Mouse (Mus musculus) T-helper 17 cell (primary cell): ENCODE measurements around the gene Tymp.

Experiments used
- in situ Hi-C, 2 experiments: fragments of 300-600 bp; cut with MboI, MseI; formaldehyde crosslinking; loops; 1 replicate in 1 of 2; 2 replicates in 1 of 2; pipeline ENCODE4 v1.15.1; 2025; ENCODE audit warnings: high pct_unique_total_duplicates in 2 of 2

The Tymp gene

DNA sequence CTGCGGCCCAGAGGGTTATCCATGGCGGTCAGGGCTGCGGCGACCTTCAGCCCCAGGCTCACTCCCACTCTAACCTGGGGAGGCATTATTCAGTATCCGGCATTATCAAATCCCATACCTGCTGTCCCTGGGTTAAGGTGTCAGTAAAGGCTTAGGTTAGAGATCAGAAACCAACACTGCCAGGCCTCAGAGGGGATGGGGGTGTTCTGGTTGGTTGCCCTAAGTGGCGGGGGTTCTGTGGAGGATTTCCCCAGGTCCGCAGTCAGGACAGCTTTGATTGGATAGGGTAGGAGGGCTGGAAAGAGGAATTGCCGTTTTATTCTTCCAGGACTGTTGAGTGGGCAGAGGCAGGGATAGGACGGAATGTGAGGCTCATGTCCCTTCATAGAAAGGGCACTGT, 2.5 kb downstream of the Tymp start:
- in situ Hi-C loops: no loop called here

DNA sequence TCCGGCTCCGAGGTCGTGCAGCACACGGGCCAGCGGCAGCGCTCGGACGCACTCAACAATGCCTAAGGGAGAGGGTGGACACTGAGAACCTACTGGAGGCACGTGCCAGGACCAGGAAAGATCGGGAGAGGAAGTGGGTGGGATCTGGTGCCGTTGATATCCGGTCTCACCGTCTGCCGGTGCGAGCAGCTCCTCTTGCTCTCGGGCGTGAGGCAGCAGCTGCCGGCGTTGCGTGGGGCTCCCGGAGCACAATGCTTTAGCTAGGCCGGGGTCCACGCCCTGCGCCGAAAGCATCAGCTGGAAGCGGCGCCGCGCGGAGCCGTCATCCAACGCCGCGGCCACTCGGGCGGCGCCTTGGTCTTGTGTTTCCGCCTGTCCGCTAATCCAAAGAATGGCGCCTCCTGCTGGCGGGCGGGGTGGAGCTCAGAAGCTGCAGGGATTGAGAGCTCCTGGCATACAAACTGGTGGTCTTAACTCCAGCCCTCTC, 3.0 kb downstream of the Tymp start, which contains the start of gene Sco2:
Gene Sco2, minus strand, starts transcription at position 85 of the 487 bp plus-strand sequence.
- in situ Hi-C loops: no loop called here

DNA sequence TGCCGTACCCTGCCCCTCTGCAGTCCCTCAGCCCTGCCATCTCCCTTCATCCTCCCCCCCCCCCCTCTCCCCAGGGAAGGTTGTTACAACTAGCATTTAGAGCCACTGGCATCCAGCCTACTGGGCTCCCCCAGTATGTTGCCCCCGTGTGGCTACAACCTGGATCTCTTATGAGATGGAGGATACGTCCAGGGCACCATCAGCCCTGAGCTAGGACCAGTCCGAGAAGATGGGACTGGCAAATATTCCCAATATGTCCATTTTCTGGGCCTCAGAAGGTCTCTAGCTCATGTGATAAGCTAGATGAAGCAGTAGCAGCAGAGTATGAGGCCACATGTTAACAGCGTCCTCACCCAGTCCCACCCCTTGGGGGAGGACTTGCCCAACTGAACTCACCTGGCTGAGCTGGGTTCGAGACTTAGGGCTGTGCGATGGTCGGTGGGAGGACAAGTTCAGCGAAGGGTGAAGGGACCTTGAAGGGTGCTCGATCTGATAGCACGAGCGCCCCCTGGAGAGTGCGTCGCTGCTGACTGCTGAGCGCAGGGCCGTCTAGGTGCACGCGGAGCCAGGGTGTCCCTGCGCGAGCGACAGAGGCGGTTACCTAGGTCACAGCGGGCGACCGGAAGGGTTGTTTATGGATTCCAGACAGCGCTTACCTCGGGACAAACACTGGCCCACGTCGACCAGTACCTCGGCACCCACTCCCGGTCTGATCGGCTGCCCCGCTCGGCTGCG, 3.6 kb downstream of the Tymp start:
- in situ Hi-C loops: no loop called here

DNA sequence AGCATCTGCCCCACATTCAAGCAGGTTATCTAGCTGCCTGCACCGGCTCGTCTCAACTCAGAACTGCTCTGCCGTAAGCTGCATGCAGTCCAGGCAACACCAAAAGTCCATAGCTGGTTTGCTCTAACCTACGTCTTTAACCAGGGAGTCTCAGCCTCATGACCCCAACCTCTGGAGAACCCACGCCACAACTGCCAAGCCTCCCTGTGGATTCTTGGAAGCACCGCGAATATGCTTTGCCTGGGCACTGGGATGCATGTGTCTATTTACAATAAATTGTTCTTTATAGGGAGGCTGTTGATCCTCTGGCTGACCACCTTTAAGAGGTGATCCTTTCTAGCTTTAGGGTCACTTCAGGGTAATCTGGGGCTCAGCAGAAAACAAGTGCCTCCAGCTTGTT, 4.3 kb downstream of the Tymp start:
- in situ Hi-C loops: no loop called here

DNA sequence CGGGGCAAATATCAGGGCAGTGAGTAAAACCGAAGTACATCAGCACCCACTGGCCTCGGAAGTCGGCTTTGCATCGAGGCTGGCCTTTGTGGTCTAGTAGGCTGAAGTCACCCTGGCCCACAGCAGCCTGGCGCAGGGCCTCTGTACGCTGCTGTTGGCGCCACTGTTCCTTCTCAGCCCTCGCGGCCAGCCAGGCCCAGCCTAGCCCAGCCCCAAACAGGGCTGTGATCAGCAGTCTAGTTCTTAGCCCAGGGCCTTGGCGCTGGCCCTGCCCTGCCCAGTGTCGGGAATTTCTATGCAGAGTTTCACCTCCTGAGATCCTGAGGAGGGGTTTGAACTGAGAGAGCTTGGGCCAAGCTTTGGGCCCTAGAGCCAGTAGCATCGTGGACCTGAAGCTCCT, 4.8 kb downstream of the Tymp start:
- in situ Hi-C loops: no loop called here

DNA sequence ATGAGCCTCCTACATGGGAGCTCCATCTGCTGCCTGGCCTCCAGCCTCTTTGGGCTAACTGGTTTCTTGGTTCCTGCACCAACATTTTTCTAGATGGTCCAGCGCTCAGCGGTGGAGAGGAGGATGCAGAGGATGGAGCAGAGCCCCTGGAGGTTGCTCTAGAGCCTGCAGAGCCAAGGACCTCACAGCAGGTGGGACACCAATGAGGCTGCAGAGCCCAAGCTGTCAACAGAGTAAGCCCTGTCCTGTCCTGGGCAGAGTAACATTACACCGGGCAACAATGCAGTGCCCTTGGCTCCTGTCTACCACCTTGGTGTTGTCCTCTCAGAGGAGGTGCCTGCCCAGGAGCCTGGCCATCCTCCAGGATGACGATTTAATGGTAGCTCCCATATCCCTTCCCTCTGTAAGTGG, 11.7 kb downstream of the Tymp start:
- in situ Hi-C loops: no loop called here

DNA sequence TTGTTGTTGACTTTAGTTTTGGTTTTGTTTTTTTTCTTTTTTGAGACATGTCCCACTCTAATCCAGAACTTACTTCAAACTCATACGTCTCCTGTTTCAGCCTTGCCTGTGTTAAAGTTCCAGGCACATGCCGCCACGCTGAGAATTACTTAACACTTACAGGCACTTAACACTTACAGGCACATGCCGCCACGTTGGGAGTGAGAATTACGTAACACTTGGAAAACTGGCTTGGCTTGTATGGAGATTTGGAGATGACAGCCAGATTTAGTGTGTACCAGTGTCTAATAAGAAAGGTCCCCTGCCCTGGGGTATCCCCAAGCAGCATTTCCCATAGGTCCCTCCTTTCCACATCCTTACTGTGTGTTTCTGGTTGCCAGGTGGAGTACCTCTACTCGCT, 13.8 kb downstream of the Tymp start:
- in situ Hi-C loops: no loop called here

DNA sequence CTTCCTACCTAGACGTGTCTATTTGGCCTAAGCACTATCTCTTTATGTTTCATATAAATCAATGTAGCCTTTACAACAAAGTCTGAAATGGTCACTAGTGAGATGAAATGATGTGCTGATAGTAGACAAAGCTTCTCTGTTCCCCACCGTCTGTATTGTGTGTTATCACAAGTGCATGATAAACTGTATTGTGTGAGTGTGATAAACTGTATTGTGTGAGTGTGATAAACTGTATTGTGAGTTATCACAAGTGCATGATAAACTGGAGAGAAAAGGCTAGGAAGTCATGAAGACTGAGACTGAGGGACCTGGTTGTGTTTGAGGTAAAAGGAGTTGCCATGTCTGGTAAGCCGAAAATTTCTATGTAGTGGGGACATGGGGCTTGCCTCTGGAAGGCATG, 18.1 kb downstream of the Tymp start:
- in situ Hi-C loops: no loop called here

DNA sequence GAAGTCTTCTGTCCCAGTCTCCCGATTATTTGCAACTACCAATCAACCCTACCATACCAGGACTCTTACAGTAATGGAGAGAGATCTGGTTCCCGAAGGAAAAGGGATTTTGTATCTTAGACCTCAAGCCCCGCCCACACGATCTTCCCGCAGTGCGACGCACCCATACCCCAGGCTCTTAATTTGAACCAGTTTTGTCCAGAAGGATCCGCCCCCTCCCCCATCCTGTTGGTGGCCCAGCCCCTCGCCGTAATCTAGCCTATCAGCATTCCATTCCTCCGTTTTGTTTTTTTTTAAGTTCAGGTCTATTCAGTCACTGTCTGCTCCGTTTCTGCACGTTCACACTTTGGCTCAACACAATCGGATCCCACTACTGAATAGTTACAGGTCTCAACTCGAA, 20.5 kb downstream of the Tymp start:
- in situ Hi-C loops: no loop called here

DNA sequence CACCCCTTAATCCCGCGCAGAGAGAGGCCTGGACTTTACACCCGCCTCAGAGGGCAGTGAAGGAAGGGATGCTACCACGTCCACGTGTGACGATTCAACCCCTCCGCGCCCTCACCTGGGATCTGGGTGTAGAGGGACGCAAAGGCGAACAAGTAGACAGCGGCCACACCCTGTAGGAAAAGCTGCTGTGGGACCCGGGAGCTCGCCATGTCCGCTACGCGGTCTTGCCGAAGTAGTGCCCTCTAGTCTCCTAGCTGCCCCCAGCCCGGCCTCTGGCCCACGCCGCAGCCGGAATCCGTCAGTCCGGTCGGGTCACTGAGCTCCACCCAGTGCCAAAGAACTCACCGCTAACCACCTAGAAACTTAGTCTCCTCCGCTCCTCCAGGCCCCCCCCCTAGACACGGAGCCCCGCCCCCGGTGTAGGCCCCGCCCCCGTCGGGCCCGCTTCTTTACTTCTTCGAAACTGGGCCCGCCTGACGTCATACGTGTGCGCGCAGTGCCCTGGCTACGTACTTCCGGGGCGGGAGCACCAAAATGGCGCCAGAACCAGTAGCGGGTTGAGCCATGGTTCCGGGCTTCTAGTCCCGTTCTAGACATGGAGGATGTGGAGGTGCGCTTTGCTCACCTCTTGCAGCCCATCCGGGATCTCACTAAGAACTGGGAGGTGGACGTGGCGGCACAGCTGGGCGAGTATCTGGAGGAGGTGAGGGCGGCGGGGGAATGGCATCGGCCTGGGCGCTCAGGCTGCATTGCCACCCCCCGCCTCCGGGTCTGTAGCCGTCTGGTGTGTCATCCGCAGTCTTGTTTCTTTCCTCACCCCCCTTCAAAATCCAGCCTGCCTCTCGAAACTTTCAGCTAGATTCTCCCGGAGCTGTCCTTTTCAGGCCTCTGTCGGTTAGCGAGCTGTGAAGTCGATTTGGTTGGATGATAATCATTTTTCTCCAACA, 21.3 kb downstream of the Tymp start, which contains the start of the genes Lmf2 and Ncaph2:
Gene Lmf2, minus strand, starts transcription at position 419 of the 947 bp plus-strand sequence.
Gene Ncaph2, plus strand, starts transcription at position 479 of the 947 bp plus-strand sequence.
- in situ Hi-C loops: no loop called here

DNA sequence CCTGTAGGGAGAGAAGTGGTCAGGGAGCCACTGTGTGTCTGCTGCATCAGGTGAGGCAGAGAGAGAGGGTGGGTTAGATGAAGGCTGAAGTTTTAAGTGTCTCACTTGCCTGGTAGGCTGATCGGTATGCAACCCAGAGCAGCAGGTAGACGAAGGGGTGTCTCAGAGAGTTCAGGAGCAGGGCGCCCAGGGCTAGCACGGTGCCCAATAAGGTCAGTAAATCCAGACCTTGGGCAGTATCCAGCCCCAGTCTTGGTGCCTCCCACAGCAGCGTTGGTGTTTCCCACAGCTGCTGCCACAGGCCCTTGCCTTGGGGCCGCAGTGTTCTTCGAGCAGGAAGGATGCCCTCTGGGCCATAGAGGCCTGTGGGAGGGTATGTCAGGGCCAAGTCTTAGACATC, 22.4 kb downstream of the Tymp start:
- in situ Hi-C loops: loop anchor here in 1 of 2 experiments (5.0 kb wide), 1 partner anchor 73 kb away; the partner anchor contains the start of genes C730034F03Rik, Chkb, Cpt1b and Gm44502

DNA sequence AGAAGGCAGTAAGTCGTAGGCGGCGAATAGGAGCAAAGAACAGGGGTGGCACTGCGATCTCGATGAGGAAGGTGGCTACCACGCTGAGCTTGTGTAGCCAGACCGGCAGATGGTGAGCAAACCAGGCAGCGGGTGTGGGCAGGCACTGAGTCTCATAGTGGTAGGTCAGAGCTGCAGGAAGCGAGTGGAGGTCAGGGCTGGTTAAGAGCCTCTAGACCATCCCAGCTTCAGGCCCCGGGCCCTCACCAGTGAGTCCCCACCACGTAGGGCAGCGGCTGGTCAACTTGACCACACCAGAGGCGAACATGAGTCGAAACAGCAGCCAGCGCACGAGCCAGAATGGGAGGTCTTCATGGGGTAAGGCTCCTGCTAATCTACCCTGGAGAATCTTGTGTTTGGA, 23.0 kb downstream of the Tymp start:
- in situ Hi-C loops: loop anchor here in 1 of 2 experiments (5.0 kb wide), 1 partner anchor 73 kb away; the partner anchor contains the start of genes C730034F03Rik, Chkb, Cpt1b and Gm44502

DNA sequence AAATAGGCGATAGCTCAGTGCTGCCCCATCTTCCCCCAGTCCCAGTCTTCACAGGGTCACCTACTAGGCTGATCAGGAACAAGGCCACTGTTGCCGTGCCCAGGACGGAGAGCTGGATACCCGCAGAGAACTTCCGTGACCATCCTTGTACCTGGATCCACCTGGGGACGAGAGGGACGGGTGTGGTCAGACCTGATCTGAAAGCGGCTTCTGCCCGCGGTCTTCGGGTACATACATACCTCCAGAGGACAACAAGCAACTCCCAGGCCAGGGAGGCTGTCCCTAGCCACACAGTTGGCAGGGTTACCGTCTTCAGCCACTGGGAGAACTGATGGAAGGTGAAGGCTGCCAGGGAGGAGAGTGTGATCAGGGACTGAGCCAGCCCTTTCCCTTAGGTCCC, 24.0 kb downstream of the Tymp start:
- in situ Hi-C loops: loop anchor here in 1 of 2 experiments (5.0 kb wide), 1 partner anchor 75 kb away; the partner anchor contains the start of genes C730034F03Rik, Chkb, Cpt1b and Gm44502

DNA sequence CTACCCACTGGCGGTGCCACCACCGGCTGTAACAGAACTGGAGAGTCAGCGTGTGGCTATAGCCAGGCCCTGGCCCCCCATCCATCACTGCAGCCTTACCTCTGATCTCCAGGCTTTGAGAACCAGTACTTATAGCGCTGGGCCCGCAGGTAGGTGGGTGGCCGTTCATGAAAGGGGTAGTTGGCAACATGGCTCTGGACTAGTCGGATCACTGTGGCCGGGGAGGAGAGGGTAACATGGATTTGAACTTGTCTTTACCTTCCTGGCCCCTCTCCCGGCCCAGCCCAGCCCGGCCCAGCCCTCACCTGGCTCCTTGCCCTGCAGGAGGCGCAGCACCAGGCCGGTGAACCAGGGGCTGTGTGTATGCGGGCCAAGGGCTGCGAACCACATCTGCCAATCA, 24.8 kb downstream of the Tymp start:
- in situ Hi-C loops: loop anchor here in 1 of 2 experiments (5.0 kb wide), 1 partner anchor 75 kb away; the partner anchor contains the start of genes C730034F03Rik, Chkb, Cpt1b and Gm44502

DNA sequence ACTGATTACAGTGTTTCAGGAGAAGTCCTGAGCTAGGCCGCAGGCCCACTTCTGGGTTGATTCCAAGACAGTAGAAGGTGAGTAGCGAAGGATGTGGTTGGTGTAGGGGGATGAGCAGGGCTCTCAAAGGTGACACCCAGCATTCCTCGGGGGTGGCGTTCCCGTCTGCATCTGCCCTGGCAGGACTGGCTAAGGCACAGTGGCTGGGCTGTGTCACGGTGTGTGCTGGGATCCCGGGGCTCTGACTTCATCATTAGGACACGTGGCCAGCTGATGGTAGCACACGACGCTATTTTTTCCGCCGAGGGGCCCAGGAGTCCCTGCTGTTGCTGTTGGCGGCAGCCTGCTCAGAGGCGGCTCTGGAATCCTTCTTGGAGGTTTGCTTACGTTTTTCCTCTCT, 25.5 kb downstream of the Tymp start:
- in situ Hi-C loops: loop anchor here in 1 of 2 experiments (5.0 kb wide), 1 partner anchor 76 kb away; the partner anchor contains the start of genes C730034F03Rik, Chkb, Cpt1b and Gm44502

DNA sequence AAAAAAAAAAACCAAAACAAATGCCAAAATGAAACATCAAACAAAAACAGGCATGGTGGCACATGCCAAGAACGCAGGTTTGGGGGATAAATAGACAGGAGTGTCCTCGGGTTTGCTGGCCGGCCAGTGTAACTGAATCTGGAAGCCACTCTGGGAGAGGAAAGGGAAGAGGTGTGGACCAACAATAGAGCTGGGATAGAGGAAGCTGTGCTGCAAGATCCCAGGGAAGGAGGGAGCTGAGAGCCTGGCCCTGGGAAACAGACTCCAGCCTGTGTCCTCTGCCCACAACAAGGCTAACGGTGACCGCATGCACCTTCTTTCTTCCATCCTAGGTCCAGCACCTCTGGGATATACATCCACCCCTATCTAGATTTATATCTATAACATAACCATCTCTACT, 26.4 kb downstream of the Tymp start:
- in situ Hi-C loops: loop anchor here in 1 of 2 experiments (5.0 kb wide), 1 partner anchor 77 kb away; the partner anchor contains the start of genes C730034F03Rik, Chkb, Cpt1b and Gm44502

DNA sequence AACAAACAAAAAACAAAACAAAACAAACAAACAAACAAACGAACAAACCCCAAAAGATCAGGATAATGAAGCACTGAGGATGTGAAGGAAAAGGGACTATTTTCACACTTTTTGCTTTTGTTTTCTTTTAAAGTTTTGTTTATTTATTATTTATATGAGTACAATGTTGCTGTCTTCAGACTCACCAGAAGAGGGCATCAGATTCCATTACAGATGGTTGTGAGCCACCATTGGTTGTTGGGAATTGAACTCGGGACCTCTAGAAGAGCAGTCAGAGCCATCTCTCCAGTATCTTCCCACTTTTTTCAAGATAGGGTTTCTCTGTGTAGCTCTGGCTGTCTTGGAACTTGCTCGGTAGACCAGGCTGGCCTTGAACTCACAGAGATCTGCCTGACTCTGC, 33.5 kb downstream of the Tymp start:
- in situ Hi-C loops: no loop called here

DNA sequence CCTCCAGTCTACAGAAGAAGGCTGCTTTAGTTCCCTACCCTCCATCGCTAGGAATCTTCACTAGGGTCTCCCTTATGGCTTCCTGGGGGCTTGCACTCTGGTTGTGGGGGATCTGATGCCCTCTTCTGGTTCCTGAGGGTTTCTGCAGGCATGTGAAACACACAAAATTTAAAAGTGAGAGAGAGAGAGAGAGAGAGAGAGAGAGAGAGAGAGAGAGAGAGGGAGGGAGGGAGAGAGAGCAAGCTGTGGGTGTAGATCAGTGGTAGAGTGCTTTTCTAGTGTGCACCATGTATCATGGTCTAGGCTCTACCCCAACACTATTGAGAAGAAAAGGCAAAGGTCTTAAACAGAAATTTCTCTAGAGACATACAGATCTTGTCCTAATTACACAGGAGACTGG, 35.2 kb downstream of the Tymp start:
- in situ Hi-C loops: no loop called here

DNA sequence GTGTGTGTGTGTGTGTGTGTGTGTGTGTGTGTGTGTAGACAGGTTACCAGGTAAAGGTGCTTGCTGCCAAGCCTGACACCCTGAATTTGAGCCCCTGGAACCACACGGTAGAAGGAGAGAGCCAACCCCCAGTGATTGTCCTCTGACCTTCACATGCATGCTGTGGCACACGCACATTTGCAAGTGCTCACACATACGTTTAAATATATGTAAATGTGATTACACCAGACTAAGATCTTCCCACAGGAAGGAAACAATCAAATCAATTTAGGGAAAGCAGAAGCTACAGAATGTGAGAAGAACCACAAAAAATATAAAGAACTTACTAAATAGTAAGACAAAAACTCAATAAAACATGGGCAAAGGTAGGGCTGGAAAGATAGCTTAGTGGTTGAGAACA, 36.7 kb downstream of the Tymp start:
- in situ Hi-C loops: no loop called here

DNA sequence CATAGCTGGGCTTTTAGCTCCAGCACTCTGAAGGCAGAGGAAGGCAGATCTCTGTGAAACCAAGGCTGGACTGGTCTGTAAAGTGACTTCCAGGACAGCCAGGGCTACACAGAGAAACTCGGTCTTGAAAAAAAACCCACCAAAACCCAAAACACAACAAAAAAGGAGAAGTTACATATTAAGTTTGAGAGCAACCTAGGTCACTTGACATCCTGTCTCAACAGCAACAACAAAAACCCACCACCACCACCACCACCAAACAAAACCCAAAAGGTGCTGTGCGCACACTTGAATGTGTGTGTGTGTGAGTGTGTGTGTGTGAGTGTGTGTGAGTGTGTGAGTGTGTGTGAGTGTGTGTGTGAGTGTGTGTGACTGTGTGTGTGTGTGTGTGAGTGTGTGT, 37.1 kb downstream of the Tymp start:
- in situ Hi-C loops: no loop called here

DNA sequence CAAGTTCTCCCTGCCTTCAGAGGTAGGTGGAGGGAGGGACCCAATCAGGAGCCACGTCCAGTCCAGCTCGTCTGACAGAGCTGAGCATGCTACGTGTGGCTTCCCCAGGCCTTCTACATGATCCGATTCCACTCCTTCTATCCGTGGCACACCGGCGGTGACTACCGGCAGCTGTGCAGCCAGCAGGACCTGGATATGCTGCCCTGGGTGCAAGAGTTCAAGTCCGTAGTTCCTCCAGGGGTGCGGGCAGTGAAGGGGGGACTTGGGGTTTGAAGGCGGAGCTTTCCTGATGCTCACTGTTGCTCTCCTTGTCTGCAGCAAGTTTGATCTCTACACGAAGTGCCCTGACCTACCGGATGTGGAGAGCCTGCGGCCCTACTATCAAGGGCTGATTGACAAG, 40.4 kb downstream of the Tymp start:
- in situ Hi-C loops: no loop called here
